Mouse (Mus musculus) lung, embryonic 16.5 days (tissue): ENCODE results near the gene Fam71b. TPM values are rescaled to one million over a fixed set of nuclear protein-coding genes. Genes with fewer than 3 reads are reported as not detected.

Source experiments
- polyA plus RNA-seq: library from polyadenylated mRNA; unstranded; fragments of >200 nt; fragmentation: Nextera tagmentation; extraction: Ambion mirVana; gene quantifications from 2 replicates; pipeline ENCODE4 v1.2.1, GENCODE M21; 2015

Gene Fam71b
- polyA plus RNA-seq, 1 experiment from 2014 or later, result not detected

Other genes with a start within 250 kb of the Fam71b start
- 1.0 and 1.4 TPM in 2 replicates for gene Nipal4, start 230.1 kb upstream of the Fam71b start, polyA plus RNA-seq
- gene Fndc9, start 161.0 kb upstream of the Fam71b start, polyA plus RNA-seq, result 0.06 and 0.33 TPM in 2 replicates
- gene Cyfip2, start 83.7 kb upstream of the Fam71b start, polyA plus RNA-seq, result 8.6 and 9.9 TPM in 2 replicates
- 0.33 and 0.82 TPM in 2 replicates for gene Itk, start 7.0 kb upstream of the Fam71b start, polyA plus RNA-seq
- gene Med7, start 40.4 kb downstream of the Fam71b start, polyA plus RNA-seq, result 62.3 and 65.6 TPM in 2 replicates
- 0.09 and 0.20 TPM in 2 replicates for gene Havcr2, start 58.4 kb downstream of the Fam71b start, polyA plus RNA-seq
- not detected in 2 replicates for gene Gm12169, start 127.7 kb downstream of the Fam71b start, polyA plus RNA-seq
- not detected in 2 replicates for gene BC053393, start 175.0 kb downstream of the Fam71b start, polyA plus RNA-seq
- not detected in 2 replicates for gene Dppa1, start 232.7 kb downstream of the Fam71b start, polyA plus RNA-seq